Mouse (Mus musculus): ENCODE data around the gene Myl4. TPM values are rescaled to one million over a fixed set of nuclear protein-coding genes. Genes with fewer than 3 reads are reported as not detected.
"Not testable (repeated sequence)": the region's sequence is repeated elsewhere in the genome, so short reads cannot be mapped to it uniquely, and the experiment has no call there.

Myl4 gene
- total and polyA plus RNA-seq, 2 experiments: 0.45 to 0.65 TPM

DNA sequence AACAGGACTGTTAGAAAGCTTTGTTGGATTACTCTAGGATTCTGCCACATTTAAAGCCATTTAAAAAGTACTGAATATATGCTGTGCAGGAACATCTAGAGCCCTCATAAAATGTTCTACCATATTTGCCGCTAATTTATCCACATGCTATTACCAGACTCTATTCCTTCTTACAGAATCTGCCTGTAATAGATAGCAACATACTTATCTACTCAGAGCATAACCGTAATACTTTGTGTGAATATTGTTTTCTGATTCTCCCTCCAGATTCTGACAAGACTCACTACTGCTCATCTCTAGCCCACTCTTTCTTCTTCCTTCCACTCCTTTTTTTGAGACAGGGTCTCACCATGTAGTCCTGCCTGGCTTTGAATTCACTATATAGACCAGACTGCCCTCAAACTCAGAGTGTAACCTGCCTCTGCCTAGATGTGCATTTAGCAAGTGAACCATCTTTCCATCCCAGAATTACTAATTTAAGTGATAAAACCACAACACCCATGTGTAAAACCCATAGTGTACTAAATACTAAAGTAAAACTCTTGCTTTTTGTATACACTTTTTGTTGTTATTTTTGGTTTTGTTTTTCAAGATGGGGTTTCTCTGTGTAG is 12.4 kb upstream of the Myl4 start:
- WGBS: 99% methylated on average over 2 of the region's 2 CpGs
- no peak overlapping the region for H3K9ac ChIP-seq (ENCODE audit: low read depth, low read length)
- H3K27me3 ChIP-seq (ENCODE audit: control insufficient read depth, insufficient read depth, low read length): no peaks in the 10 kb centered on the region
- peaks cover 5% of the 10 kb centered on the region for H3K4me1 ChIP-seq (ENCODE audit: control insufficient read depth, insufficient read depth, low read length)
- no peak for DNase-seq (ENCODE audit: extremely low read depth, low read depth, low spot score)
- peaks cover 18% of the 10 kb centered on the region for H3K79me2 ChIP-seq (ENCODE audit: control insufficient read depth, insufficient read depth, low read length)
- no peak overlapping the region for H3K27ac ChIP-seq (replicated peaks; ENCODE audit: insufficient read depth, low read depth, low read length)
- no peak for TF ChIP-seq POLR2A (IDR thresholded peaks at IDR 0.05; ENCODE audit: extremely low read depth, insufficient read depth, low read length)
- no peak for TF ChIP-seq CTCF (IDR thresholded peaks at IDR 0.05; ENCODE audit: low read depth, low read length)
- H3K36me3 ChIP-seq (ENCODE audit: control insufficient read depth, insufficient read depth, low read length): peaks cover 11% of the 10 kb centered on the region
- H3K4me3 ChIP-seq (ENCODE audit: insufficient read depth, low read depth, low read length): no peak overlapping the region

DNA sequence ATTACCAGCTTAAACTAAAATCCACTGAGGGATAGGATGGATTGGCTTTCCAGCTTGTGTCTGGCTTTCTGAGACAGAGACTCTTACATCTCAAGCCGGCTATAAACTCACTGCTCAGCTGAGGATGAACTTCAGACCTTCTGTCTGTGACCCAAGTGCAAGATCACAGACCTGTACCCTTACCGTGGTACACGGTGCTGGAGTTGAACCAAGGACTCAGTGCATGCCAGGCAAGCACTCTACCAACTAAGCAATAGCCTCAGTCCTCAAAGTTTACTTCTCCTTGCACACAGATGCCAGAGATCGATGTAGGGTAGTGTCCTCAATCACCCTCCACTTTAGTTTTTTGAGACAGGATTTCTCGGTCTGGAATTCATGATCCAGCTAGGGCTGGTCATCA is 10.7 kb upstream of the Myl4 start:
- no peaks in the 10 kb centered on the region for H3K27me3 ChIP-seq (ENCODE audit: control insufficient read depth, insufficient read depth, low read length)
- H3K36me3 ChIP-seq (ENCODE audit: control insufficient read depth, insufficient read depth, low read length): no peaks in the 10 kb centered on the region; the same call in none of the 2 replicates
- peak; percentile 89 for DNase-seq (ENCODE audit: extremely low read depth, low read depth, low spot score)
- WGBS: 26% methylated on average over 5 of the region's 5 CpGs
- peaks cover 20% of the 10 kb centered on the region for H3K79me2 ChIP-seq (ENCODE audit: control insufficient read depth, insufficient read depth, low read length)
- no peak for TF ChIP-seq CTCF (IDR thresholded peaks at IDR 0.05; ENCODE audit: low read depth, low read length)
- TF ChIP-seq POLR2A (IDR thresholded peaks at IDR 0.05; ENCODE audit: extremely low read depth, insufficient read depth, low read length): no peak
- no peak overlapping the region for H3K4me3 ChIP-seq (ENCODE audit: insufficient read depth, low read depth, low read length)
- H3K27ac ChIP-seq (replicated peaks; ENCODE audit: insufficient read depth, low read depth, low read length): no peak overlapping the region; the same call in 1 of the 2 replicates
- H3K4me1 ChIP-seq (ENCODE audit: control insufficient read depth, insufficient read depth, low read length): peaks cover 8% of the 10 kb centered on the region
- no peak overlapping the region for H3K9ac ChIP-seq (ENCODE audit: low read depth, low read length)

DNA sequence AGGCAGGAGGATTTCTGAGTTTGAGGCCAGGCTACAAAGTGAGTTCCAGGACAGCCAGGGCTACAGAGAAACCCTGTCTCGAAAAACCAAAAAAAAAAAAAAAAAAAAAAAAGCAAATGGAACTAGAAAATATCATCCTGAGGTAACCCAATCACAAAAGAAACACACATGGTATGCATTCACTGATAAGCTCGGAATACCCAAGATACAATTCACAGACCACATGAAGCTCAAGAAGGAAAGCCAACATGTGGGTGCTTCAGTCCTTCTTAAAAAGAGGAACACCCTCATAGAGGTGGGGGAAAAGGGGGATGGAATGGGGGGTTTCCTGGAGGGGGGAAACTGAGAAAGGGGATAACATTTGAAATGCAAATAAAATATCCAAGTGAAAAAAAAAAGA is 7.1 kb upstream of the Myl4 start:
- peaks cover 33% of the 10 kb centered on the region for H3K79me2 ChIP-seq (ENCODE audit: control insufficient read depth, insufficient read depth, low read length)
- H3K36me3 ChIP-seq (ENCODE audit: control insufficient read depth, insufficient read depth, low read length); DNase-seq (ENCODE audit: extremely low read depth, low read depth, low spot score); H3K4me3 ChIP-seq (ENCODE audit: insufficient read depth, low read depth, low read length); H3K9ac ChIP-seq (ENCODE audit: low read depth, low read length); H3K27ac ChIP-seq (replicated peaks; ENCODE audit: insufficient read depth, low read depth, low read length); H3K27me3 ChIP-seq (ENCODE audit: control insufficient read depth, insufficient read depth, low read length): not testable (repeated sequence)
- peaks cover 15% of the 10 kb centered on the region for H3K4me1 ChIP-seq (ENCODE audit: control insufficient read depth, insufficient read depth, low read length)
- 91% methylated on average over 2 of the region's 2 CpGs for WGBS

DNA sequence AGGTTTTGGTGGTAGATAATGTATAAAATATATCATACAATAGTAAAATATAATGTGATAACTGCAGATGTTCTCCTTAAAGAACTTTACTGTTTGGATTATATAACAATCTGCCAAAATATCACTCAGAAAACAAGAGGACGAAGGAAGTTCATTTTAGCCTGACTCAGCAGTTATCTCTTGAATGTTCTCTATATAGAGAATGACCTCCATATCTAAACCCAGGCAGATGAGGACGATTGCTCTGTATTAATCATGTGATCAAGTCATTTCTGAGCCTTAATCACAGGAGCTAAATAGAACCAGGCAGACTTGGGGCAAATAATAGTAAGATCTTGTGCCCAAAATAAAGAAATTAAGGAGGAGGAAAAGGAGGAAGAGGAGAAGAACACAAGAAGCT is 6.0 kb upstream of the Myl4 start:
- WGBS: 24% methylated on average over 2 of the region's 2 CpGs
- no peak for TF ChIP-seq CTCF (IDR thresholded peaks at IDR 0.05; ENCODE audit: low read depth, low read length)
- no peak for TF ChIP-seq POLR2A (IDR thresholded peaks at IDR 0.05; ENCODE audit: extremely low read depth, insufficient read depth, low read length)
- Histone ChIP-seq H3K9ac (ENCODE audit: low read depth, low read length) (no peak overlapping the region), H3K79me2 (ENCODE audit: control insufficient read depth, insufficient read depth, low read length) (peaks cover 31% of the 10 kb centered on the region), H3K27ac (replicated peaks; ENCODE audit: insufficient read depth, low read depth, low read length) (peak overlapping the region; percentile 71), H3K36me3 (ENCODE audit: control insufficient read depth, insufficient read depth, low read length) (no peaks in the 10 kb centered on the region), H3K4me3 (ENCODE audit: insufficient read depth, low read depth, low read length) (no peak overlapping the region), H3K4me1 (ENCODE audit: control insufficient read depth, insufficient read depth, low read length) (peaks cover 18% of the 10 kb centered on the region), H3K27me3 (ENCODE audit: control insufficient read depth, insufficient read depth, low read length) (no peaks in the 10 kb centered on the region)
- DNase-seq (ENCODE audit: extremely low read depth, low read depth, low spot score): no peak

DNA sequence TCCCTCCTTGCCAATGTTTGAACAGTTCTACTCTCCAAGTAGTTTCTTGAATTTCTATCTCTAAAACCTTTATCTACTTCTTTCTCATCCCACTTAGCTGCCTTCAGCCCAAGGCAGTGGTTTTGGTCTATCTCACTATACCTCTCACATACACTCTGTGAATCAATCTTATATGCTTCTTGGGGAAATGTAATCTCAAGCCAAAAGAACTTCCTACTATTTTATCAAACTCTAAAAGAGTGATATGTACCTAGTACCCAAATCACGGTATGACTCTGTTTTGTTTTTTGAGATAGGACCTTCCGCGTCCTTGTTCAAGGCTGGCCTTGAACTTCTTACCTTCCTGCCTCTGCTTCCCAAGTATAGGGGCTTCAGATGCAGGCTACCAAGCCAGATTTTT is 3.0 kb upstream of the Myl4 start:
- Histone ChIP-seq H3K4me3 (ENCODE audit: insufficient read depth, low read depth, low read length) (no peak overlapping the region), H3K79me2 (ENCODE audit: control insufficient read depth, insufficient read depth, low read length) (peaks cover 26% of the 10 kb centered on the region), H3K4me1 (ENCODE audit: control insufficient read depth, insufficient read depth, low read length) (peaks cover 13% of the 10 kb centered on the region), H3K9ac (ENCODE audit: low read depth, low read length) (no peak overlapping the region), H3K27ac (replicated peaks; ENCODE audit: insufficient read depth, low read depth, low read length) (no peak overlapping the region), H3K36me3 (ENCODE audit: control insufficient read depth, insufficient read depth, low read length) (no peaks in the 10 kb centered on the region), H3K27me3 (ENCODE audit: control insufficient read depth, insufficient read depth, low read length) (no peaks in the 10 kb centered on the region)
- WGBS: 69% methylated on average over 3 of the region's 3 CpGs
- no peak for DNase-seq (ENCODE audit: extremely low read depth, low read depth, low spot score)
- TF ChIP-seq CTCF (IDR thresholded peaks at IDR 0.05; ENCODE audit: low read depth, low read length) (no peak), POLR2A (IDR thresholded peaks at IDR 0.05; ENCODE audit: extremely low read depth, insufficient read depth, low read length) (no peak)
